Comparison of ENCODE assay signal across 9 mouse cellular contexts in the genomic region with DNA sequence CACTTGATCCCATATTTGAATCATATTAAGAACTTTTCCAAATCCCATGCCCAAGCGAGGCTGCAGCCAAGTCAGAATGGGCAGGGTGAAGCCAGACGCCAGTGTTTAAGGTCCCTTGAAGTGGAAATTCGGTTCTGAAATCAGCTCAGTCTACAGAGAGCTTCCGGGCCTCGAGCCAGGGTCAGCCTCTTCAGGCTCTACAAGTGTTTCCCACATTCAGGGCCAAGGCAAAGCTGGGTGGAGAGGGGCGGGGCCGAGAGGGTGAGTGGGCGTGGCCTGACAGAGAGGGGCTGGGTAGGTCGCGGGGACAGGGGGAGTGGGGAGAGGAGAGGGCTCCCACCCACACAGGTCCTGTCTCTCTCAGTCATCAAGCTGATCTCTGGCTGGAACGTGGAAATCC. TPM values are rescaled to one million over a fixed set of nuclear protein-coding genes. Genes with fewer than 3 reads are reported as not detected.
DNase-seq lines count a peak whose midpoint lies in the region; ATAC-seq and TF ChIP-seq lines count a peak whose summit lies in the region.
"Had no signal": no experiment of that assay in that cellular context is flagged by ENCODE, and none has a peak within 500 bp of the region (broad histone marks: within the 10 kb centered on the region; RNA-seq: fewer than 3 reads in every experiment).

No protein-coding gene starts in this region.

- peaks cover 7% of the 10 kb centered on the region for H3K4me1 ChIP-seq in lung, adult 2 months (ENCODE audit: control insufficient read depth, insufficient read depth, low read length)
- H3K4me1 ChIP-seq in kidney, embryonic 15.5 days: peaks cover 19% of the 10 kb centered on the region

- no peaks in the 10 kb centered on the region for H3K9me3 ChIP-seq in kidney, embryonic 15.5 days (replicated peaks)

- no peak for TF ChIP-seq CTCF in lung, adult 2 months (IDR thresholded peaks at IDR 0.05; ENCODE audit: insufficient read depth, low read length)

- no peak for ATAC-seq in kidney, embryonic 15.5 days (replicated peaks; ENCODE audit: low FRiP score)

- H3K36me3 ChIP-seq in kidney, embryonic 15.5 days: no peaks in the 10 kb centered on the region

- H3K4me2 ChIP-seq in kidney, embryonic 15.5 days: no peak overlapping the region

- H3K4me3 ChIP-seq in lung, adult 2 months (replicated peaks; ENCODE audit: extremely low read depth, low read depth, low read length): peak overlapping the region; percentile 55
- H3K4me3 ChIP-seq in kidney, embryonic 15.5 days (replicated peaks): no peak overlapping the region

- no peak overlapping the region for H3K9ac ChIP-seq in kidney, embryonic 15.5 days

- peak; percentile 41 to 56 for DNase-seq in layer of hippocampus, postnatal 10 days (ENCODE audit: low spot score in 2 of 2)
- DNase-seq in layer of hippocampus, postnatal 25 days (ENCODE audit: extremely low spot score in 1 of 2, low spot score in 1 of 2): no peak
- peak; percentile 73 for DNase-seq in adrenal gland, postnatal 14 days
- DNase-seq in gastrocnemius, adult 18-20 months (ENCODE audit: low spot score): peak; percentile 22
- DNase-seq in lung, adult 2 months: peak; percentile 84
- DNase-seq in testis, postnatal 10 days (ENCODE audit: low spot score): peak; percentile 82
- no peak for DNase-seq in natural killer cell, adult 2 months (ENCODE audit: low spot score in 2 of 2)

- no peak for TF ChIP-seq POLR2A in lung, adult 2 months (IDR thresholded peaks at IDR 0.05; ENCODE audit: borderline replicate concordance, extremely low read depth, low read depth, low read length)

- WGBS in lung, adult 2 months: 28% methylated on average over 11 of the region's 11 CpGs
- WGBS in kidney, embryonic 15.5 days: 38% methylated on average over 11 of the region's 11 CpGs

- no peaks in the 10 kb centered on the region for H3K27me3 ChIP-seq in kidney, embryonic 15.5 days

- no peak overlapping the region for H3K27ac ChIP-seq in kidney, embryonic 15.5 days
- H3K27ac ChIP-seq: kidney, postnatal 0 days had no signal

RNA-seq across cellular contexts. Expression of a gene that starts 38.4 kb away (rescaled TPM):
- total RNA-seq in layer of hippocampus, postnatal 10 days (2021): 1 to 10 TPM; 2.0 to 2.4 TPM
- 1 to 10 TPM in 1 of 2 experiments, under 1 TPM in 1; 0.66 to 1.2 TPM for total RNA-seq in layer of hippocampus, postnatal 25 days (2021)
- 0.59 and 0.75 TPM in 2 replicates for total RNA-seq in adrenal gland, postnatal 14 days (2021)
- total RNA-seq in gastrocnemius, adult 18-20 months (2021): 10 to 100 TPM; 70.5 to 78.3 TPM
- 0.44 and 3.1 TPM in 2 replicates for polyA plus RNA-seq in lung, adult 2 months (2012; rRNA removed)
- polyA plus RNA-seq in kidney, embryonic 15.5 days (2015; fragmentation: Nextera tagmentation; extraction: Ambion mirVana): 1.1 and 1.7 TPM in 2 replicates

RNA-seq across cellular contexts. Expression of a gene that starts 57.6 kb away (rescaled TPM):
- total RNA-seq in layer of hippocampus, postnatal 10 days (2021): 10 to 100 TPM; 86.7 to 88.2 TPM
- 10 to 100 TPM; 78.4 to 78.6 TPM for total RNA-seq in layer of hippocampus, postnatal 25 days (2021)
- total RNA-seq in adrenal gland, postnatal 14 days (2021): 119 and 125 TPM in 2 replicates
- total RNA-seq in gastrocnemius, adult 18-20 months (2021): 10 to 100 TPM; 25.6 to 27.0 TPM
- polyA plus RNA-seq in lung, adult 2 months (2012; rRNA removed): 72.6 and 84.9 TPM in 2 replicates
- polyA plus RNA-seq in kidney, embryonic 15.5 days (2015; fragmentation: Nextera tagmentation; extraction: Ambion mirVana): 268 and 279 TPM in 2 replicates

Comparison
In these comparisons a context has a peak if more than half of its experiments do, and no peak if none do; other contexts are left out.
1. DNase-seq: peak in layer of hippocampus, postnatal 10 days (2 of 2), adrenal gland, postnatal 14 days (single experiment), gastrocnemius, adult 18-20 months (single experiment), lung, adult 2 months (single experiment) and testis, postnatal 10 days (single experiment); none in layer of hippocampus, postnatal 25 days (0 of 2) and natural killer cell, adult 2 months (0 of 2).
2. RNA of a gene that starts 38.4 kb away (total RNA-seq): 70.5 to 78.3 TPM in gastrocnemius, adult 18-20 months; 2.0 to 2.4 TPM in layer of hippocampus, postnatal 10 days, 0.66 to 1.2 TPM in layer of hippocampus, postnatal 25 days and 0.59 to 0.75 TPM in adrenal gland, postnatal 14 days; every median in the first group is over 10 times any median in the second.